Mouse (Mus musculus): ENCODE data around the gene Ildr2. TPM values are rescaled to one million over a fixed set of nuclear protein-coding genes. Genes with fewer than 3 reads are reported as not detected.

Gene Ildr2
- 6.3 and 6.6 TPM in 2 replicates for polyA plus RNA-seq (2012; rRNA removed)

GRCm38 (mm10) chr1:166253898-166254894 is at the start of gene Ildr2:
Ildr2 (plus strand) TSS chr1:166254139.

DNA sequence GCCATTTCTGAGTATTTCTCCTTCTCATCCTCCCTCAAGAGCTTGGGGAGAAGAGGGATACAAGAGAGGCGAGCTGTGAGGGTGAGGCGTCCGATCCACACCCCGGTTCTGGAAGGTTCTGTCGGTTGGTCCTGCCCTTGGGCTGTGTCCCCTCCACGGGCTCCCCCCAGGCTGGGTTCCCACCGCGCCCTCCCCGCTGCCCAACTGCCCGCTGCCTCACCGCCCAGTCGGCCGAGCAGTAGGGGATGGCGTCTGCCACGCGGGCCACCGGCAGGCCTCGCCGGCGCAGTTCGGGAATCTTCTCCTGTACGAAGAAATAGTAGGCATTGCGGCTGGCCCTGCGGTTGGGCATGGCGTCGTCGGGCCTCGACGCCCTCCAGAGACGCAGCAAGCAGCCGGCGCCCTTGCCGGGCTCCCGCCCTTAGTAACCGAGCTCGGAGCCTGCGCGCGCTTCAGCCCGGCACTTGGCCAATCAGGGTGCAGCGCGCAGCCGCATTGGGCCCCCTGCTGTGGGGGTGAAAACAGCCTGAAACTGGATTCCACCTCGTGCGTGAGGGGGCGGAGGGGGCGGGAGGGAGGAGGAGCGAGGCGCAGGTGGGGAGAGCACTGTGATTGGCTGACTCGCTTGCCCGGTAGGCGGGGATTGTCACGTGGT is 15.5 kb upstream of the Ildr2 start, which contains the start of gene Mael:
Gene Mael (minus strand): TSS at position 433 of the 655 bp plus-strand sequence.

Other genes with a start within 250 kb of the Ildr2 start
- gene Dusp27, start 126.2 kb upstream of the Ildr2 start, polyA plus RNA-seq (2012; rRNA removed) = 0.47 and 0.74 TPM in 2 replicates
- 0.08 and 0.13 TPM in 2 replicates for gene Gpa33, start 123.9 kb upstream of the Ildr2 start, polyA plus RNA-seq (2012; rRNA removed)
- 0.04 and 0.07 TPM in 2 replicates for gene Mael, start 15.4 kb upstream of the Ildr2 start, polyA plus RNA-seq (2012; rRNA removed)
- gene Tada1, start 125.0 kb downstream of the Ildr2 start, polyA plus RNA-seq (2012; rRNA removed) = 79.8 and 80.3 TPM in 2 replicates
- gene Pogk, start 155.7 kb downstream of the Ildr2 start, polyA plus RNA-seq (2012; rRNA removed) = 44.9 and 46.3 TPM in 2 replicates
- gene Gm4846, start 243.4 kb downstream of the Ildr2 start, polyA plus RNA-seq (2012; rRNA removed) = 0.04 TPM in 1 of 2 replicates, not detected in the other